Mouse (Mus musculus) heart, embryonic 11.5 days (tissue): ENCODE data around the gene Gnb3. TPM values are rescaled to one million over a fixed set of nuclear protein-coding genes. Genes with fewer than 3 reads are reported as not detected.
A peak's percentile ranks its signal among the peaks of the same experiment; 100 is the strongest.
"Not testable (repeated sequence)": the region's sequence is repeated elsewhere in the genome, so short reads cannot be mapped to it uniquely, and the experiment has no call there.

Experiments used
- ATAC-seq: fragments of 200-750 bp; cut with Nextera tagmentation; replicated peaks from 2 replicates; pipeline ENCODE4 v1.8.0; 2017; ENCODE audit warnings: moderate library complexity; ENCODE audit not compliant: insufficient number of reproducible peaks, low FRiP score, low TSS enrichment
- H3K27ac ChIP-seq: fragments of 300-500 bp; sonication (generic); 2 replicates; pipeline ENCODE4 v1.5.1; 2014; ENCODE audit warnings: mild to moderate bottlenecking, low read depth, low read length
- H3K27me3 ChIP-seq: fragments of 300-500 bp; sonication (generic); 2 replicates; pipeline ENCODE4 v1.6.1; 2014; ENCODE audit warnings: mild to moderate bottlenecking, low read length, mixed read lengths; ENCODE audit not compliant: control insufficient read depth, insufficient read depth
- H3K36me3 ChIP-seq: fragments of 300-500 bp; sonication (generic); 2 replicates; pipeline ENCODE4 v1.6.1; 2014; ENCODE audit warnings: mild to moderate bottlenecking, low read length, moderate library complexity, mixed read lengths; ENCODE audit not compliant: control insufficient read depth, insufficient read depth
- H3K4me1 ChIP-seq: fragments of 300-500 bp; sonication (generic); 2 replicates; pipeline ENCODE4 v1.6.1; 2014; ENCODE audit warnings: low read length; ENCODE audit not compliant: control insufficient read depth, insufficient read depth
- H3K4me2 ChIP-seq: fragments of 300-500 bp; sonication (generic); 2 replicates; pipeline ENCODE4 v1.6.1; 2014; ENCODE audit warnings: mild to moderate bottlenecking, moderate library complexity
- H3K4me3 ChIP-seq: fragments of 300-500 bp; sonication (generic); 2 replicates; pipeline ENCODE4 v1.5.1; 2014; ENCODE audit warnings: low read depth, low read length
- H3K9ac ChIP-seq: fragments of 300-500 bp; sonication (generic); 2 replicates; pipeline ENCODE4 v1.6.1; 2014; ENCODE audit warnings: mild to moderate bottlenecking, low read depth, low read length, moderate library complexity
- H3K9me3 ChIP-seq: fragments of 300-500 bp; sonication (generic); replicated peaks from 2 replicates; pipeline ENCODE4 v1.6.1; 2016; ENCODE audit warnings: low read length; ENCODE audit not compliant: control insufficient read depth
- WGBS: fragments of 180-500 bp; shearing (Covaris S2); extraction: QIAGEN DNeasy Blood & Tissue Kit; methylation state at CpG from one replicate; pipeline ENCODE4 v1.1.7; 2014; ENCODE audit not compliant: insufficient replicate concordance; 5-methylcytosine and 5-hydroxymethylcytosine counted together
- polyA plus RNA-seq: library from polyadenylated mRNA; unstranded; fragments of >200 nt; fragmentation: Nextera tagmentation; extraction: Ambion mirVana; gene quantifications from 2 replicates; pipeline ENCODE4 v1.2.1, GENCODE M21; 2014

Gnb3 gene
- polyA plus RNA-seq, 1 experiment from 2014 or later: 6.6 TPM

- H3K4me1 ChIP-seq: peaks cover 22% of the 10 kb centered on the region
- whole genome bisulfite sequencing: 79% methylated on average over 9 of the region's 9 CpGs
- peaks cover 45% of the 10 kb centered on the region for H3K36me3 ChIP-seq
- H3K9me3 ChIP-seq: no peaks in the 10 kb centered on the region
- H3K9ac ChIP-seq: 0 out of 2 replicates have a peak overlapping the region, but pooled peaks have one; percentile 3
- H3K27ac ChIP-seq: no peak overlapping the region
- no peaks in the 10 kb centered on the region for H3K27me3 ChIP-seq
- H3K4me2 ChIP-seq: no peak overlapping the region
- ATAC-seq: no peak
- H3K4me3 ChIP-seq: no peak overlapping the region
Measured at GRCm38 (mm10) chr6:124814858-124815774, 25.0 kb downstream of the Gnb3 start.

- 25% methylated on average over 8 of the region's 8 CpGs for WGBS
- 0 out of 2 replicates have a peak, but pooled peaks have one; percentile 16 for ATAC-seq
- peaks cover 40% of the 10 kb centered on the region for H3K36me3 ChIP-seq
- H3K9me3 ChIP-seq: no peaks in the 10 kb centered on the region
- H3K27me3 ChIP-seq: no peaks in the 10 kb centered on the region
- no peak overlapping the region for H3K27ac ChIP-seq
- peak overlapping the region; percentile 90 for H3K4me2 ChIP-seq
- peaks cover 28% of the 10 kb centered on the region for H3K4me1 ChIP-seq
- H3K9ac ChIP-seq: no peak overlapping the region; the same call in 1 of the 2 replicates
- peak overlapping the region; percentile 90 for H3K4me3 ChIP-seq
Measured at GRCm38 (mm10) chr6:124814448-124814847, 25.6 kb downstream of the Gnb3 start.

- peak within 1 kb of the TSS; percentile 98 for H3K9ac ChIP-seq
- peak within 1 kb of the TSS; percentile 90 for H3K4me3 ChIP-seq
- peak within 1 kb of the TSS; percentile 90 for H3K4me2 ChIP-seq
- H3K27ac ChIP-seq: peak within 1 kb of the TSS; percentile 98
- peaks cover 35% of the 10 kb centered on the region for H3K36me3 ChIP-seq
- ATAC-seq: peak; percentile 83
- WGBS: 0% methylated on average over 22 of the region's 22 CpGs
- no peaks in the 10 kb centered on the region for H3K9me3 ChIP-seq
- peaks cover 28% of the 10 kb centered on the region for H3K4me1 ChIP-seq
- no peaks in the 10 kb centered on the region for H3K27me3 ChIP-seq
Measured at GRCm38 (mm10) chr6:124813933-124814332, 26.1 kb downstream of the Gnb3 start, which contains the start of gene Tpi1. Gene Tpi1, minus strand, starts transcription at chr6:124814296.

DNA sequence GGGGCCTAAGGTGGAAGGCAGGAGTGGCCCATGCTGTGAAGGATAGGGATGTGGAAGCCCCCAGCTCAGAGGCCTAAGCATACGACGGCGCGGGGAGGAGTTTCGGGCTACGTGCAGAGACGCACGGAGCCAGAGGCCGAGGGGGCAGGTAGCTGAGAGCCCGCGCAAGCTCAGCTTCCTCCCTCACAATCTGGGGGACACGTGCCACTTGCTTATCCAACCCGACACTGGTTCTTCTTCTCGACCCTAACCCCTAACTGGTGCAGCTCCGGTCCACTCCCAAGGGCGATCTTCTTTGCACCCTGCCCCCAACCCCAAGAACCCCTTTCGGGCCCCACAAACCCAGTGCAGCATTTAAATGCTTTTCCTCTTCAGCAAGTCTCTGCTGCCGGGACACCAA is 26.6 kb downstream of the Gnb3 start:
- peak overlapping the region; percentile 98 for H3K27ac ChIP-seq
- peak overlapping the region; percentile 98 for H3K9ac ChIP-seq
- WGBS: under 1% methylated on average over 18 of the region's 18 CpGs
- H3K4me3 ChIP-seq: peak overlapping the region; percentile 90
- H3K4me1 ChIP-seq: peaks cover 28% of the 10 kb centered on the region
- peak overlapping the region; percentile 90 for H3K4me2 ChIP-seq
- H3K9me3 ChIP-seq: no peaks in the 10 kb centered on the region
- ATAC-seq: peak; percentile 68
- H3K36me3 ChIP-seq: peaks cover 32% of the 10 kb centered on the region
- H3K27me3 ChIP-seq: no peaks in the 10 kb centered on the region

GRCm38 (mm10) chr6:124812848-124813247 is 27.2 kb downstream of the Gnb3 start:
- Histone ChIP-seq H3K9ac (peak overlapping the region; percentile 98), H3K27me3 (no peaks in the 10 kb centered on the region), H3K4me3 (peak overlapping the region; percentile 90), H3K27ac (peak overlapping the region; percentile 98), H3K9me3 (no peaks in the 10 kb centered on the region), H3K36me3 (peaks cover 32% of the 10 kb centered on the region), H3K4me2 (peak overlapping the region; percentile 90), H3K4me1 (peaks cover 34% of the 10 kb centered on the region)
- whole genome bisulfite sequencing: 16% methylated on average over 9 of the region's 9 CpGs
- ATAC-seq: no peak

DNA sequence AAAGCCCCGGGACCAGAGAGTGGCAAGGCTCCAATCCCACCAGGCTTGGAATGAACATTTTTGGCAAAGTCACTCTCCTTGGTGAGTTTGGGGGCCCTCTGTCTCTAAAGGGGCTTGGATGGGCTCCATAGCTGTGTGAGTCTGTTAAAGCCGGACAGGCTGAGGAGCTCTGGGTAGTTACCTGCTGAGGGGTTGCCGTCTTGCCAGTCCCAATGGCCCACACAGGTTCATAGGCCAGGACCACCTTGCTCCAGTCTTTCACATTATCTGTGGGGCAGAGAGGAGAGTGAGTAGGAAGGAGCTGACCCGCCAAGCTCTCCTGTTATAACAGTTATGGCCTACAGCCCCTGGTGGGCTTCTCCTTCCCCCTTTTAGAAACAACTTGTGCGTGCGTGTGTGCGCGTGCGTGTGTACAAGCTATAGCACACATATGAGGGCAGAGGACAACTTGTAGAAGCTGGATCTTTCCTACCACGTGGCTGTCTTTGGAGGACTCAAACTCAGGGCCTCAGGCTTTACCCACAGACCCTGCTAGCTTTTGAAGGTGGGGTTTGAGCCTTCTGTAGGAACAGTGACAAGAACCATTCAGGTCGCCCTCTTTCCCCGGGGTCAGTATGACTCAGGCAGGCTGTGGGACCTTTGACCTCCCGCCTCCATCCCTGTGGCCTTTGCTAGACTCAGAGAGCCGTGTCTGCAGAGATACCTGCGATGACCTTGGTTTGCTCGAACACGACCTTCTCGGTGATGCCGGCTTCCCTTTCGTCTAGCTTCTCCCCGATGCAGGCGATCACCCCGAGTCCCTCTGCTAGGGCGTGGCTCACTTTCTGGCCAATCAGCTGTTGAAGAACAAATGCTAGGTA is 28.1 kb downstream of the Gnb3 start:
- no peaks in the 10 kb centered on the region for H3K27me3 ChIP-seq
- peak overlapping the region; percentile 98 for H3K9ac ChIP-seq
- peak overlapping the region; percentile 90 for H3K4me3 ChIP-seq
- H3K4me1 ChIP-seq: peaks cover 34% of the 10 kb centered on the region
- peak overlapping the region; percentile 90 for H3K4me2 ChIP-seq
- H3K27ac ChIP-seq: peak overlapping the region; percentile 98
- H3K36me3 ChIP-seq: peaks cover 25% of the 10 kb centered on the region
- ATAC-seq: no peak
- no peaks in the 10 kb centered on the region for H3K9me3 ChIP-seq
- WGBS: 79% methylated on average over 24 of the region's 24 CpGs

DNA sequence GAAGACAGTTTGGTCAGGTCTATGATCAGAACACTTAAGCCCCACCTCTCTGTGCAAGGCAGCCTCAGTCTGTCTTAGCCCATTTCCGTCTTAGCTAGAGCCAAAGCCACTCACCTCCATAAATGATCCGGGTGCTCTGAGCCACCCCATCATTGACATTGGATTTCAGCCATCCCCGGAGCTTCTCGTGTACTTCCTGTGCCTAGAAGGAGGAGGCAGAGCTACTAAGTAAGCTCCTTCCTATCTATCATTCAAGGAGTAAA is 28.7 kb downstream of the Gnb3 start:
- ATAC-seq: no peak
- Histone ChIP-seq H3K4me2 (no peak overlapping the region), H3K9ac (no peak overlapping the region), H3K36me3 (peaks cover 19% of the 10 kb centered on the region), H3K4me3 (no peak overlapping the region), H3K27me3 (no peaks in the 10 kb centered on the region), H3K4me1 (peaks cover 37% of the 10 kb centered on the region), H3K9me3 (no peaks in the 10 kb centered on the region), H3K27ac (no peak overlapping the region)
- WGBS: 81% methylated on average over 4 of the region's 4 CpGs

DNA sequence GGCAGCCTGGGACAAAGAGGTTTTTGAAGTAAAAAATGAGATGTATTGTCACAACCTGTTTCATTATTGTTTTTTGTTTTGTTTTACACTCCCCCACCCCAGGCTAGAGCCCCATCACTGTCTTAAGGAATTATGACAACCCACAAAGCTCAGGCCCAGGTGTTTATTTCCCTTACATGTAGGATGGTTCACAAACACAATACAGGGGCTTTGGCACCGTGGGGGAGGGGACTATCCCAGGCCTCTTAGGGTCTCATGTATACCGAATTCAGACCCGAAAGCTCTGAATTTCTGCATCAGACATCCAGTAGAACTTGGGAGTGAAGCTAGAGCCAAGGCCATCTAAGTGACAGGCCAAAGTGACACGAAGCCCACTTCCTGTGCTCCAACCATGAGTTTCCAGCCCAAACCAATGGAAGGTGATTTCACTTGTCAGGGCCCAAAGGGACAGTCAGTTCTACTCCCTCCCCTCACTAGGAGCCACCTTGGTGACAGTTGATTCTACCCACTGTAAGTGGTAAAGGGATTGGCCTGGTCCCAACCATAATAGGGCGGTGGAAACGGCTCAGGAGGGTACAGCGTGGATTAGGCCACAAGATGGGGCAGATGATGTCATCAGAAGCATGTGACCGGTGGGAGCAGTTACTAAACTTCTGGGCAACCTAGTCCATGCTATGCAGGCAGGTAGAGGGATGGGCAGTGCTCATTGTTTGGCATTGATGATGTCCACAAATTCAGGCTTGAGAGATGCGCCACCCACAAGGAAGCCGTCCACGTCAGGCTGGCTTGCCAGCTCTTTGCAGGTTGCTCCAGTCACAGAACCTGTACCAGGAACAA is 29.3 kb downstream of the Gnb3 start:
- not testable (repeated sequence) for ATAC-seq, H3K27ac ChIP-seq, H3K9me3 ChIP-seq, H3K27me3 ChIP-seq, H3K4me3 ChIP-seq
- Histone ChIP-seq H3K36me3 (peaks cover 18% of the 10 kb centered on the region), H3K4me1 (peaks cover 42% of the 10 kb centered on the region), H3K4me2 (peak overlapping the region; percentile 92), H3K9ac (peak overlapping the region; percentile 84; the same call in 1 of the 2 replicates)
- 85% methylated on average over 11 of the region's 11 CpGs for WGBS
